Mouse (Mus musculus): ENCODE data around the gene Wt1. TPM values are rescaled to one million over a fixed set of nuclear protein-coding genes. Genes with fewer than 3 reads are reported as not detected.
A peak's percentile ranks its signal among the peaks of the same experiment; 100 is the strongest.

The Wt1 gene
- total RNA-seq (2021), result under 1 TPM; 0.28 to 0.33 TPM
- long read RNA-seq, experiment 1, result 0 reads
- long read RNA-seq, experiment 2, result 0 reads

DNA sequence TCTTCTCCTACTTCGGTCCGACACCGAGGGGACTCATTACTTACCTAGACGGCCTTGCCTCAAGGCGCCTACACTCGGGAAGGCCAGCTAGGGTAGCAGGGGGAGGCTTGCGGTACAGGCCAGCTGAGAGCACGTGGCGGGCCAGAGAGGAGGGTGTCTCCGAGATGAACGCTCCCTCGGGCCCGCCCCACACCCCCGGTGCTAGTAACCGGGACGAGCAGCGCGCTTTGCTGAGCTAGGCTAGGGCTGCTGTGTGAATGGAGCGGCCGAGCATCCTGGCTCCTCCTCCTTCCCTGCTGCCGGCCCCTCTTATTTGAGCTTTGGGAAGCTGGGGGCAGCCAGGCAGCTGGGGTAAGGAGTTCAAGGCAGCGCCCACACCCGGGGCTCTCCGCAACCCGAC is at the start of gene Wt1:
TSS of gene Wt1 (plus strand) at position 251 of the 400 bp plus-strand sequence.
- DNase-seq (ENCODE audit: low spot score in 2 of 2), result no peak

DNA sequence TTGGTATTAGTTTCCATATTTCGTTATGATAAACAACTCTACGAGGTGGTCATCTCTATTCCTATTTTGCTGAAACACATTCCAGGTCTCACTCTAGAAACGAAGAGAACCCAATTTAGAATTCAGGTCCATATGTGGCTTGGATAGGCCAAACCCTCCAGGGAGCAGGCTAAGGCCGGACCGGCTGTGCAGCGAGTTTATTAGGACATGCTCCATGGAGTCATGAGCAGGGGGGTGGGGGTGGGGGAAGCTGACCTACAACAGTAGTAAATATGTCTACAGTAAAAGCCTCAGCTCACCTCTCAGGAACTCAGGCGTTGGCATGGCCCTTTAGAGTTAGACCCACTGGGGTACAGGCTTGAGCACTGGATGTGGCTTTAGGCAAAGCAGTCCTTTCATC is 49.2 kb upstream of the Wt1 start:
- DNase-seq (ENCODE audit: low spot score in 2 of 2), result no peak

GRCm38 (mm10) chr2:105082256-105082790 is 44.0 kb upstream of the Wt1 start:
- DNase-seq (ENCODE audit: low spot score in 2 of 2), result no peak

GRCm38 (mm10) chr2:105084035-105084434 is 42.3 kb upstream of the Wt1 start:
- DNase-seq (ENCODE audit: low spot score in 2 of 2), result no peak

GRCm38 (mm10) chr2:105086081-105086480 is 40.2 kb upstream of the Wt1 start:
- no peak for DNase-seq (ENCODE audit: low spot score in 2 of 2)

DNA sequence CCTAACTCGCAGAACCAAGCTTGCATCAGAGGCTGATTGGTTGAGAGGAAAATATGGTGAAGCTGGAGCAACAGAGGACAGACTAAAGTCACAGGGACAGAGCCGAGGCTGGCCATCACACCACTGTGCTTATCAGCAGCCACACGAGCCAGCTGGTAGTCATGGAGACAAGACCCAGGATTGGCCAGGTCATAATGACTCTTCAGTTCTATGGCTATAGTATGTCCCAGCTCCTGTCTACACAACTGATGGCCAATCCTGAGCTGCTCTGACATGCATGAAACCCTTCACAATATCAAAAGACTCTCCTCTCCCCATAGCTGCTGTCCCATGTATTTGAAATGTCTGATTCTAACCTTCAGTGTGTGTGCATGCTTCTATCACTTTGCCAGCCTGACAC is 38.3 kb upstream of the Wt1 start:
- DNase-seq (ENCODE audit: low spot score in 2 of 2), result no peak

DNA sequence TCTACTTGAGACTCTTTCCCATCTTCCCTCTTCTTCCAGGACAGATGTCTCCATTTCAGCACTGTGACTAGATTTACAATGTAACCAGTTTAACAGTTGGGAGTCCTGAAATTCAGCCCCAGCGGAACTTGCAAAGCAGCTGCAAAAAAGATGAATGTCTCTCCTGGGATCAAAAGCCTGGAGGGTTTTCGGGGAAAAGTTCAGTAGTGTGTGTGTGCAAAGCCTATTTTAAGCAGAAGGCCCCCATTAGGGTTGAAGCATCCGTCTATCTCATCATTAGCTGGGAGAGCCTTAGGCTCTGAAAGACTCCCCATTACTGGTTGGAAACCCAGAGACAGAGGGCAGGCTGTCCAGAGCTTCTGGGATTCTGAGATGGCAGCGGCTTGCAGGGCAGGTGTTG is 37.2 kb upstream of the Wt1 start:
- no peak for DNase-seq (ENCODE audit: low spot score in 2 of 2)

DNA sequence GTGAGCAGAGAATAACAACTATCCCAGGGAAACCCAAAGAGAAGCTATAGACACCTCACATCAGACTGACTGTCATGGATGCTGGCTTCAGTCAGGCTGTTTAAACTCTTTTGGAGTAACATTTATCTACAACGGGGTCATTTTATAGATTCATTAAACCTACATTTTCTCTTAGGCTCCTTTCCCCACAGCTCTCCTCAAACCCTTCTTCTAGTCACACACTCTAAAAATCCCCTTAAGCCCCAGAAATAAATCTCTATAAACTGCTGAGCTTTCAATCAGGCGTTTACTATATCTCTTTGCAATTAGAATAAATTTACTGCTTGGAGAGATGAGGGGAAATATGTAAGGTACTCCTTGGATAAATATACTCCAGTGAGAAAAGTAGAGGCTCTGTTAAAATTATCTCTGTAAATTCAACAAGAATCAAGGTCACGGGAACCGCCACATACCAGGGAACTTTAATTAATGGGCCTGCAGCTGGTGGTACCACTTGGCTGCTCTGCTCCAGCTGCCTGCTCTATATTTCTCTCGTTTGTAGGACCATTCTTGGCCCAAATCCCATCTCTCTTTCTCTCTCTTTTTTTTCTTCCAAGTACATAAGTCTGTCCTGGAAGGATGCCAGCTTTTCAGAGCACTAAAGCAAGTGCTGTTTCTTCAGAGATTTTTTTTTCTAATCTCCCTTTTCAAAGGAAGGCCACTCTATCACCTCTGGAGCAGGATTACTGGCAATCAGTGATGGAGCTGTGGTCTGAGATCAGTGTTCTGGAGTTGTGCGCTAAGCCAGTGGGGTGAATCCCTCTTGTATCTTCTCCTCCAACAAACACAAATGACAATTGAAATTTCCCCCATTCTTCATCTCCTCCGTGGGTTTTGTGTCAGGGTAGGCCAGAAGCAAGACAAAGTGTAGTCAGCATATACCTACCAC is 36.5 kb upstream of the Wt1 start:
- no peak for DNase-seq (ENCODE audit: low spot score in 2 of 2)

DNA sequence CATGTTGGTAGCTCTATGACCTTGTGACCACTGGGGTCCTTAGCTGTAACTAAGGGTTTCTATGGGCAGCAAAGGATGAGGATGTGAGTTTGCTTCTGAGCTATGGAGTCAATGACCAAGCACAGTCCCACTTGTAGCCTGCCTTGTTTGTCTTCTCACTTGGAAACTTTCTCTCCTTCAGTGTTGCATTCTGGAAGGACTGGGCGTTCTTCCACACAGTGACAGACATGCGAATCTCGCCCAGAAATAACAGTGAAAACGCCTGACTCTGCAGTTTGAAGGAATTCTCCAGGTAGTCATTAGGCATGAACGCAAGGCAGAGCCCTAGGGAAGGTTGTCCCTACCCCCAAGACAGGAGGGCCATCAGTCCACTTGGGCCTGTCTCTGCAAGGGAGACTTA is 35.3 kb upstream of the Wt1 start:
- no peak for DNase-seq (ENCODE audit: low spot score in 2 of 2)

DNA sequence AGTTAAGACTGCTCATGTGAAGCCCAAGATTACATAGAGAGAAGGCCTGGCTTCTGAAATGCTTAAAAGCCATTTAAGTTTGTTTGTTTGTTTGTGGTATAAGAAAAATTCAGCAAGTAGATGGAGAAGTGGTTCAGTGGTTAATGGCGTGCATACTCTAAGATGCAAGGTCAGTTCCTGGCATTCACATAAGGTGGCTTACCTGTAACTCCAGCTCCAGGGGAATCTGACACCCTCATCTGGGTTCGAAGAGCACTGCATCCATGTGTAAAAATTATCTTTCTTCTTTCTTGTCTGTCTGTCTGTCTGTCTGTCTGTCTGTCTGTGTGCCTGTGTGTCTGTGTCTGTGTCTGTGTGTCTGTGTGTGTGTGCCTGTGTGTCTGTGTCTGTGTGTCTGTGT is 34.6 kb upstream of the Wt1 start, which contains the start of gene Gm11060:
TSS of gene Gm11060 (plus strand) at position 301 of the 400 bp plus-strand sequence.
- DNase-seq (ENCODE audit: low spot score in 2 of 2), result no peak

- DNase-seq (ENCODE audit: low spot score in 2 of 2), result no peak
Measured at GRCm38 (mm10) chr2:105097294-105097953, 28.9 kb upstream of the Wt1 start.

DNA sequence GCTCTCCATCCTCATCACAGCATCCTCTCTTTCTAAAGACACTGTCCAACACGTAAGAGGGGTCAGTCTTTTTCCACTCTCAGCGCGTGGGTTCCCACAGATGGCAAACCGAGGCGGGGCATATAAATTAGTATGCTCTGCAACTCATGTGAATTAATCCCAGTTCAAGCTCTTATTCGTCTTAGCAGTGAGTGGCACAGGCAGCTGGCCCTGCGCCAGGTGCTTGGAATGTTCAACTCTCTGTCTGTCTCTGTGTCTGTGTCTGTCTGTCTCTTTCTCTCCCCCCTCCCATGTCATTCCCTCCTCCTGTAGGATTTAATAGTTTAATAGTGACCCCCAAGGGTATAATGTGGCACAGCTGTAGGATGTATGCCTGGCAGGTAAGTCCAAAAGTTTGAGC is 26.9 kb upstream of the Wt1 start:
- DNase-seq (ENCODE audit: low spot score in 2 of 2), result no peak

DNA sequence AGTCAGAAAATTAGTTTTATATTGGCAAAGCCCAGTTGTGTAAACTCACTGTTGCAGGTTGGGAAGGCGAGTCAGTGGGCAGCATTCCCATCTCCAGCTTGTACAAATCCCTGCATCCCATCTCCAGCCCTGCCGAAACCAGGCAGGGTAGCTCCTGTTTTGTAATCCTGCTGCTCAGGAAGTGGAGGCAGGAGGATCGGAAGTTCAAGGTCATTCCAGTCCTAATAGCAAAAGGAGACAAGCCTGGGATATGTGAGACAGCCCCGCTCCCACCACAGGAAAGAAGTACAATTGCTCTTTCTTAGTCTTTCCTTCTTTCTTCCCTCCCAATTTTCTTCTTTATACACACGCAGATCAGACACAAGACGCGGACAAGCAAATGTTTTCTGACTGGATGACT is 25.8 kb upstream of the Wt1 start:
- no peak for DNase-seq (ENCODE audit: low spot score in 2 of 2)

DNA sequence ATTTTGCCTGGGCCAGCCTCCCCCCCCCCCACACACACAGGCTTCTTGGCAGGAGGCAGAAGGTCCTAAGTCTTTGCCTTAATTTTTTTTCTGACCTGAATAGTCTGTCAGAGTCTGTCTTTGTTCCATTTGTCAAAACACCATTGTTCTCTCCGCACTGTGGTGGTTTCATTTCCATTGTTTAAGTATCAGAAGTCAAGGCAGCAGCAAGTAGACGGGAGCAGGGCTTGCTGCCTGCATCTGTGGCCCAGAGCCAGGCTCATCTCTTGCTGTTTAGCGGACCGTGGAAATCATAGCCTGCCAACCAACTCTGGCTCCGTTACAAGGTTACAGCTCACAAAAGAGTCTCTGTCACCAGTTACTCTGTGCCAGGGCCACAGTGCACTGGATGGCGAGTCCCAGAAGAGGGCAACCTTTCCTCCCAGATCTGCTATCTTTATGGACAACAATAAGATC is 17.6 kb upstream of the Wt1 start:
- peak; percentile 51 to 60 for DNase-seq (ENCODE audit: low spot score in 2 of 2)

DNA sequence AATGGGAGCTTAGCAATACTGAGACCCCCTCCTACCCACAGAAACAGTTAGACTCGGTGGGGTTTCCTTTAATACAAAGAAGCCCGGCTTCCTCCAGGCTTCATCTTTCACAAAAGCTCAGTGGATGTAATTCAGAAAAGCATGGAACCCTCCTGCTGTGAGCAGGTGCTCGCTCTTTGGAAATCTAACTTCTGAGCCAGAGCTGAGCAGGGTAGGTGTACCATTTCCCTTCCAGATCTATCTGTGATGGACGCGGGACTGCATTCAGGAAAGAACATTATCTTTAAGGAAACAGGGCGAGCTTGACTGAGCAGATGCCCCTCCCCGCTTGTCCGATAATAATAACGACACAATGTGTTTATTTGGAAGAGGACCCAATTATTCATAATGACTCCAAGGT is 12.3 kb upstream of the Wt1 start:
- no peak for DNase-seq (ENCODE audit: low spot score in 2 of 2)

DNA sequence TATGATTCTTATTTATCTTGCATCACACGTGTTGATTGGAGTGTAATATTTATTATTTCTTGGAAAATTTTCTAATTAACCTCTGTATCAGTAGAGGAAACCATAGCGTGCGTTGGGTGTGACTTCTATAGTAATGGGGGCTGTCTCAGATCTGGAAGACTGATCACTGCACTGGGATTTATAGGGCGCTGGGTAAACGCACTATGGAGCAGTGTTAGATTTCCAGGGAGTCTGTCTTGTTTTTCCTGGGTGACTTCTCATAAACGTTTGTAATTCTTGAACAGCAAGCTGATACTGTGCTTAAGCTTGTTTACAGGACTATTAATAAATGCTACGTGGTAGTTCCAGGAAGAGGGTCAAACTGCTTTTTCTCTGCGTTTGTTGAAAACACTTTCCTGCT is 8.7 kb upstream of the Wt1 start:
- no peak for DNase-seq (ENCODE audit: low spot score in 2 of 2)

- no peak for DNase-seq (ENCODE audit: low spot score in 2 of 2)
Measured at GRCm38 (mm10) chr2:105122216-105122615, 4.1 kb upstream of the Wt1 start.

GRCm38 (mm10) chr2:105122886-105123285 is 3.4 kb upstream of the Wt1 start:
- DNase-seq (ENCODE audit: low spot score in 2 of 2), result no peak

- no peak for DNase-seq (ENCODE audit: low spot score in 2 of 2)
Measured at GRCm38 (mm10) chr2:105123431-105123830, 2.9 kb upstream of the Wt1 start.

GRCm38 (mm10) chr2:105123881-105124280 is 2.4 kb upstream of the Wt1 start:
- no peak for DNase-seq (ENCODE audit: low spot score in 2 of 2)

- no peak for DNase-seq (ENCODE audit: low spot score in 2 of 2)
Measured at GRCm38 (mm10) chr2:105124391-105124790, 1.9 kb upstream of the Wt1 start.

DNA sequence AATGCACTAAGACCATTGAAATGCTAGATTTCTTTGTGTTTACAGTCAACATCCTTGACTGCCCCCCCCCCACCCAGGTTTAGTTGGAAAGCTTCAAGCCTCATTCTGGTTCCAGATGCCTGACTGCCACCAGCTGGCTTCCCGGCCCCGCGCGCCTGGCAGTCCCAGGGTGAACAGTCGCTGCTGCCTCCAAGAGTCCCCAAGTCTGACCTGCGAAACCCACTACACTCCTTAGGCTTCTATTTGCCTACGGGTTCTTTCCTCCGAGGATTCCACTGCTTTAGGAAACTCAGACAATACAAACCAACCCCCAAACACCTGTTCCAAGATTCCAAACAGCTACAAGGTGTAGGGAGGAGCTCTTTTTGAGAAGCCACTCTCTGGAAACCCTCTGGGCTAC is 1.1 kb upstream of the Wt1 start:
- DNase-seq (ENCODE audit: low spot score in 2 of 2), result no peak
